13 mouse cellular contexts compared by ENCODE assay signal in genomic region chr11:99105981-99106726, GRCm38 (mm10). TPM values are rescaled to one million over a fixed set of nuclear protein-coding genes. Genes with fewer than 3 reads are reported as not detected.
DNase-seq lines count a peak whose midpoint lies in the region; ATAC-seq and TF ChIP-seq lines count a peak whose summit lies in the region.
"Had no signal": no experiment of that assay in that cellular context is flagged by ENCODE, and none has a peak within 500 bp of the region (broad histone marks: within the 10 kb centered on the region; RNA-seq: fewer than 3 reads in every experiment).

No protein-coding gene starts in this region.

- no peaks in the 10 kb centered on the region for H3K36me3 ChIP-seq in hindbrain, embryonic 10.5 days
- H3K36me3 ChIP-seq in hindbrain, embryonic 11.5 days (ENCODE audit: control insufficient read depth, insufficient read depth, low read length), result no peaks in the 10 kb centered on the region
- no peaks in the 10 kb centered on the region for H3K36me3 ChIP-seq in embryonic facial prominence, embryonic 15.5 days
- H3K36me3 ChIP-seq in small intestine, adult 2 months (ENCODE audit: control insufficient read depth, insufficient read depth, low read length), result no peaks in the 10 kb centered on the region
- H3K36me3 ChIP-seq: neural tube, embryonic 12.5 days had no signal

- H3K4me1 ChIP-seq in hindbrain, embryonic 10.5 days (replicated peaks), result peaks cover 31% of the 10 kb centered on the region
- no peaks in the 10 kb centered on the region; the same call in 1 of the 2 replicates for H3K4me1 ChIP-seq in hindbrain, embryonic 11.5 days (replicated peaks; ENCODE audit: control insufficient read depth, insufficient read depth, low read length)
- peaks cover 38% of the 10 kb centered on the region for H3K4me1 ChIP-seq in embryonic facial prominence, embryonic 15.5 days
- H3K4me1 ChIP-seq in small intestine, adult 2 months (ENCODE audit: control insufficient read depth, insufficient read depth, insufficient read length, low read length), result peaks cover 46% of the 10 kb centered on the region

- WGBS in hindbrain, embryonic 10.5 days, result 72% methylated on average over 12 of the region's 12 CpGs
- 71% methylated on average over 12 of the region's 12 CpGs for WGBS in hindbrain, embryonic 11.5 days
- 40% methylated on average over 12 of the region's 12 CpGs for WGBS in embryonic facial prominence, embryonic 15.5 days
- WGBS in small intestine, adult 2 months, result 22% methylated on average over 12 of the region's 12 CpGs

- TF ChIP-seq POLR2A in small intestine, adult 2 months (IDR thresholded peaks at IDR 0.05; ENCODE audit: low read depth, low read length), result no peak

- peak overlapping the region; percentile 50; the same call in 1 of the 2 replicates for H3K27ac ChIP-seq in hindbrain, embryonic 10.5 days
- H3K27ac ChIP-seq in hindbrain, embryonic 11.5 days (ENCODE audit: low read depth, low read length), result no peak overlapping the region
- H3K27ac ChIP-seq in embryonic facial prominence, embryonic 15.5 days (replicated peaks), result peak overlapping the region; percentile 56; the same call in 1 of the 2 replicates
- peak overlapping the region; percentile 99 for H3K27ac ChIP-seq in small intestine, adult 2 months (ENCODE audit: insufficient read depth, low read depth, low read length)
- H3K27ac ChIP-seq in layer of hippocampus, adult 2 months, result no peak overlapping the region
- H3K27ac ChIP-seq: neural tube, embryonic 12.5 days had no signal

- ATAC-seq in hindbrain, embryonic 11.5 days (ENCODE audit: low FRiP score), result no peak
- no peak for ATAC-seq in embryonic facial prominence, embryonic 15.5 days (ENCODE audit: insufficient number of reproducible peaks, low FRiP score, low TSS enrichment, low read depth)

- DNase-seq in hindbrain, embryonic 10.5 days (ENCODE audit: low spot score), result no peak
- no peak for DNase-seq in hindbrain, embryonic 11.5 days (ENCODE audit: low spot score)
- DNase-seq in kidney, postnatal 25 days, result peak; percentile 73 to 87
- DNase-seq in layer of hippocampus, adult 2 months (ENCODE audit: low spot score in 2 of 2), result no peak
- no peak for DNase-seq in urinary bladder, postnatal 25 days (ENCODE audit: low spot score)
- DNase-seq in heart, adult 8-10 months (ENCODE audit: low spot score), result no peak
- DNase-seq: heart, adult 11 months; lung, postnatal 10 days; spleen, adult 18-20 months had no signal

- no peak overlapping the region for H3K4me2 ChIP-seq in hindbrain, embryonic 11.5 days (replicated peaks; ENCODE audit: low read depth, low read length)
- no peak overlapping the region for H3K4me2 ChIP-seq in embryonic facial prominence, embryonic 15.5 days (replicated peaks)
- H3K4me2 ChIP-seq: neural tube, embryonic 12.5 days had no signal

- no peaks in the 10 kb centered on the region for H3K9me3 ChIP-seq in hindbrain, embryonic 10.5 days
- H3K9me3 ChIP-seq in hindbrain, embryonic 11.5 days (ENCODE audit: control insufficient read depth, low read length), result no peaks in the 10 kb centered on the region
- no peaks in the 10 kb centered on the region for H3K9me3 ChIP-seq in embryonic facial prominence, embryonic 15.5 days (replicated peaks)
- H3K9me3 ChIP-seq: neural tube, embryonic 12.5 days had no signal

- TF ChIP-seq CTCF in small intestine, adult 2 months (IDR thresholded peaks at IDR 0.05; ENCODE audit: extremely low read depth, insufficient read length, insufficient replicate concordance, low read depth, low read length), result no peak
- TF ChIP-seq CTCF in layer of hippocampus, adult 2 months (conservative IDR thresholded peaks at IDR 0.05), result no peak

- no peak overlapping the region for H3K9ac ChIP-seq in hindbrain, embryonic 11.5 days (ENCODE audit: low read depth, low read length)
- H3K9ac ChIP-seq in embryonic facial prominence, embryonic 15.5 days, result no peak overlapping the region
- H3K9ac ChIP-seq: neural tube, embryonic 12.5 days had no signal

- H3K4me3 ChIP-seq in hindbrain, embryonic 10.5 days, result no peak overlapping the region
- H3K4me3 ChIP-seq in hindbrain, embryonic 11.5 days (ENCODE audit: low read depth, low read length), result no peak overlapping the region
- no peak overlapping the region for H3K4me3 ChIP-seq in embryonic facial prominence, embryonic 15.5 days (replicated peaks)
- no peak overlapping the region for H3K4me3 ChIP-seq in small intestine, adult 2 months (ENCODE audit: low read depth, low read length)
- no peak overlapping the region for H3K4me3 ChIP-seq in layer of hippocampus, adult 2 months
- H3K4me3 ChIP-seq: neural tube, embryonic 12.5 days had no signal

- no peaks in the 10 kb centered on the region for H3K27me3 ChIP-seq in hindbrain, embryonic 10.5 days (ENCODE audit: insufficient read depth, poor library complexity, severe bottlenecking)
- no peaks in the 10 kb centered on the region for H3K27me3 ChIP-seq in hindbrain, embryonic 11.5 days (ENCODE audit: control insufficient read depth, insufficient read depth, low read length)
- no peaks in the 10 kb centered on the region for H3K27me3 ChIP-seq in embryonic facial prominence, embryonic 15.5 days
- no peaks in the 10 kb centered on the region for H3K27me3 ChIP-seq in small intestine, adult 2 months (ENCODE audit: control insufficient read depth, insufficient read depth, low read length)
- H3K27me3 ChIP-seq: neural tube, embryonic 12.5 days had no signal

RNA-seq across cellular contexts. Expression of gene Tns4, which starts 17.0 kb away (rescaled TPM):
- polyA plus RNA-seq in hindbrain, embryonic 10.5 days (2016; fragmentation: Nextera tagmentation; extraction: Ambion mirVana), result 0.67 and 1.0 TPM in 2 replicates
- 0.50 and 1.1 TPM in 2 replicates for polyA plus RNA-seq in hindbrain, embryonic 11.5 days (2014; fragmentation: Nextera tagmentation; extraction: Ambion mirVana)
- polyA plus RNA-seq in embryonic facial prominence, embryonic 15.5 days (2015; fragmentation: Nextera tagmentation; extraction: Ambion mirVana), result 2.7 and 2.8 TPM in 2 replicates
- 4.8 and 47.8 TPM in 2 replicates for polyA plus RNA-seq in small intestine, adult 2 months (2012; rRNA removed)
- not detected for total RNA-seq in layer of hippocampus, adult 2 months (2021)
- under 1 TPM; 0.06 to 0.43 (median 0.16) TPM for total RNA-seq in heart, adult 8-10 months (2022)
- polyA plus RNA-seq: activated CD4-positive, CD25-positive, alpha-beta regulatory T cell, adult 4 months had no signal

RNA-seq across cellular contexts. Expression of gene Ccr7, which starts 48.7 kb away (rescaled TPM):
- polyA plus RNA-seq in hindbrain, embryonic 10.5 days (2016; fragmentation: Nextera tagmentation; extraction: Ambion mirVana), result 0.21 and 0.25 TPM in 2 replicates
- polyA plus RNA-seq in hindbrain, embryonic 11.5 days (2014; fragmentation: Nextera tagmentation; extraction: Ambion mirVana), result 0.17 and 0.31 TPM in 2 replicates
- 0.57 and 0.59 TPM in 2 replicates for polyA plus RNA-seq in embryonic facial prominence, embryonic 15.5 days (2015; fragmentation: Nextera tagmentation; extraction: Ambion mirVana)
- 2.5 and 4.1 TPM in 2 replicates for polyA plus RNA-seq in small intestine, adult 2 months (2012; rRNA removed)
- not detected for total RNA-seq in layer of hippocampus, adult 2 months (2021)
- total RNA-seq in heart, adult 8-10 months (2022), result under 1 TPM in 3 of 4 experiments, not detected in 1; 0.14 to 0.57 (median 0.25) TPM

Comparison
In these comparisons a context has a peak if more than half of its experiments do, and no peak if none do; other contexts are left out.
1. H3K27ac ChIP-seq: peak in hindbrain, embryonic 10.5 days (single experiment), embryonic facial prominence, embryonic 15.5 days (single experiment) and small intestine, adult 2 months (single experiment); none in hindbrain, embryonic 11.5 days (single experiment) and layer of hippocampus, adult 2 months (single experiment).
2. DNase-seq: peak in kidney, postnatal 25 days (2 of 2); none in hindbrain, embryonic 10.5 days (single experiment), hindbrain, embryonic 11.5 days (single experiment), layer of hippocampus, adult 2 months (0 of 2), urinary bladder, postnatal 25 days (single experiment) and heart, adult 8-10 months (single experiment).